Mouse (Mus musculus): Measurements from ENCODE around the gene Srbd1. TPM values are rescaled to one million over a fixed set of nuclear protein-coding genes. Genes with fewer than 3 reads are reported as not detected.
A peak's percentile ranks its signal among the peaks of the same experiment; 100 is the strongest.

The Srbd1 gene
- polyA plus RNA-seq (2012; rRNA removed), result 10.2 and 12.0 TPM in 2 replicates

DNA sequence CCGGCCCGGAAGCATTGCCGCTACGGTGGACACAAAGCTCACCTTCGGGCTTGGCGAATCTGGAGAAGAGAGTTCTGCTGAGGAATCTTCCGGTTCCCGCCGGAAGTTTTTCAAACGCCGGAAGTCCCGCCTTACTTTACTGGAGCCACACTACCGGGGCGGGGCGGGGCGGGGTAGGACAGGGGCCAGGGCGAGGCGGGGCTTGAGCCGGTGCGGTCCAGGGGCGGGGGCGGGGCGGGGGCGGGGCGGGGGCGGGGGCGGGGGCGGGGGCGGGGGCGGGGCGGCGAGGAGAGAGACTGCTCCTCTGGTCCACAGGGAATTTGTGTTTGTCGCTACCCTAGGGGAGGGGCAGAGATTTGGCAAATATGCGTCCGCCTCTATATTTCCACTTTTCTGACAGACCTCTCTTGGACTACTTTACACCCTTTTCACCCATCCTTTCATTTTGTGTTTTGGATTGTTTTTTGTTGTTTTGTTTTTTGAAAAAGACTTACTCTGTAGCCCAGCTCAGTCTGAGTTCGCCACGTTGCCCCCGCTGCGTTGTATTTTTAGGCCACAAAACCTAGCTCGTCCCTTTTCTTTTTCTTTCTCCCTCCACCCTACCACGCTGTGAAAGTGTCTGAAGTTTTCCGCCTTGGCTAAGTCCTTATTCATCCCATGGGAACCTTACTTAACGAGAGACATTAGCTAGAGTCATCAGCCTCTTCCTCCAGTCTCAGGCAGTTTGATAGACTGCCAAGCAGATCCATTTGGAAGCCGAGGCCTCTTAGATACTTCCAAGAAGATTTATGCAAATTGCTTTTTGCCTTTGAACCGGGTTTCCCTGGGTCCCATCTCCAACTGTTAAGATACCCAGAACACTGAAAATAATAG is at the start of gene Srbd1:
Gene Srbd1, minus strand, starts transcription at position 97 of the 873 bp plus-strand sequence.
- TF ChIP-seq CTCF (IDR thresholded peaks at IDR 0.05; ENCODE audit: borderline replicate concordance, extremely low read depth, insufficient read depth, insufficient read length), result no peak
- TF ChIP-seq POLR2A (IDR thresholded peaks at IDR 0.05; ENCODE audit: borderline replicate concordance, extremely low read depth, insufficient read depth, insufficient read length, poor library complexity, severe bottlenecking), result peak; percentile 13; the same call in 1 of the 2 replicates
- DNase-seq (ENCODE audit: low read depth), result peak; percentile 97

DNA sequence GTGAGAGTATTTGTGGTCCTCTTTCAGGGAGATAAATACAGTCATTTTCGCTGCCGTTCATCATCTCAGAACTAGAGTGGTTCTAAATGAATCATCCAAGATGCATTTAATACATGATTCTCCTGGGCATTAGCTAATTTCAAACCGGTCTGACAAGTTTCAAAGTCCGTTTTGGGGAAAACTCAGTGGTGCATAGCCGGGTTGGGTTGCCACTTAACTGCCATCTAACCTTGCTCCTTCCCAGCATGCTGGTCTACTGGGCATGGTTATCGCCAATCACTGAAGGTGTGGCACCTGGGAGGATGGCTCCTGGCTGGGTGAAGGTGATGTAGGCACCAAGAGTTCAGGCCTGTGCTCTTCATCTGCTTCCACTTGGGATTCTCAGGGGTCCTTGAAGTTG is 49.0 kb upstream of the Srbd1 start:
- TF ChIP-seq CTCF (IDR thresholded peaks at IDR 0.05; ENCODE audit: borderline replicate concordance, extremely low read depth, insufficient read depth, insufficient read length), result no peak
- no peak for TF ChIP-seq POLR2A (IDR thresholded peaks at IDR 0.05; ENCODE audit: borderline replicate concordance, extremely low read depth, insufficient read depth, insufficient read length, poor library complexity, severe bottlenecking)
- no peak for DNase-seq (ENCODE audit: low read depth)

DNA sequence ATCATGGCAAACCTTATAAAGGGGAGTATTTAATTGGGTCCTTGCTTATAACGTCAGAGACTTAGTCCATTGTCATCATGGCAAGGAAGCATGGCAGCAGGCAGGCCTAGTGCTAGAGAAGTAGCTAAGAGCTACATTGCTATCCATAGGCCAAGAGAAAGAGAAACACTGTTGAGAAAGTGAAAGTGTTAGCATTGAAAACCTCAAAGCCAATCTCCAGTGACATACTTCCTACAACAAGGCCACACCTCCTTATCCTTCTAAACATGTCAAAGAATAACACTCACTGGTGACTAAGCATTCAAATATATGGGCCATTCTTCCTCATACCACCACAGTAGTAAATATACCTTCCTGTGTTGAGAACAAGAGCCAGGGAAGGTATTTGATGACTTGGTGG is 42.8 kb upstream of the Srbd1 start:
- no peak for DNase-seq (ENCODE audit: low read depth)
- TF ChIP-seq POLR2A (IDR thresholded peaks at IDR 0.05; ENCODE audit: borderline replicate concordance, extremely low read depth, insufficient read depth, insufficient read length, poor library complexity, severe bottlenecking), result no peak
- TF ChIP-seq CTCF (IDR thresholded peaks at IDR 0.05; ENCODE audit: borderline replicate concordance, extremely low read depth, insufficient read depth, insufficient read length), result no peak

DNA sequence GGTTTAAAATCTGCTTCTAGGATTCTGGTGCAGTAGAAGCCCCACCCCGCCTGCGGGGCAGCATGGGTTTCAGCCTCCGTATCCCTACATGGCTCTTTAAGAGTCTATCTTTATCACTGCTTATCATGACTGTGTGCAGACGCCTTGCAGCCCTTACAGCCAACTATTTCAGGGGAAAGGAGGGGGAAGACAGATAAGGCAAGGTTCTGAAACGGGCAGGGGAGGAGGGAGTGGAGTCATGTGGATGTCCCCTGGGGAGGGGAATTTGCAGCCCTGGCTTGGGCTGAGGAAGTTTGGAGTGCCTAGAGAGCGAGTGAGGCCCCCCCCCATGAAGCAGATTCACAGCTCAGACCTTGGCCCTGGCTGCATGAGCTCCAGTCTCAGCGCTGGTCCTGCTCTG is 40.6 kb upstream of the Srbd1 start:
- TF ChIP-seq POLR2A (IDR thresholded peaks at IDR 0.05; ENCODE audit: borderline replicate concordance, extremely low read depth, insufficient read depth, insufficient read length, poor library complexity, severe bottlenecking), result no peak
- no peak for TF ChIP-seq CTCF (IDR thresholded peaks at IDR 0.05; ENCODE audit: borderline replicate concordance, extremely low read depth, insufficient read depth, insufficient read length)
- DNase-seq (ENCODE audit: low read depth), result no peak

GRCm38 (mm10) chr17:86184552-86185209 is 39.7 kb upstream of the Srbd1 start:
- peak; percentile 53 for DNase-seq (ENCODE audit: low read depth)
- TF ChIP-seq POLR2A (IDR thresholded peaks at IDR 0.05; ENCODE audit: borderline replicate concordance, extremely low read depth, insufficient read depth, insufficient read length, poor library complexity, severe bottlenecking), result no peak
- no peak for TF ChIP-seq CTCF (IDR thresholded peaks at IDR 0.05; ENCODE audit: borderline replicate concordance, extremely low read depth, insufficient read depth, insufficient read length)

- TF ChIP-seq POLR2A (IDR thresholded peaks at IDR 0.05; ENCODE audit: borderline replicate concordance, extremely low read depth, insufficient read depth, insufficient read length, poor library complexity, severe bottlenecking), result no peak
- TF ChIP-seq CTCF (IDR thresholded peaks at IDR 0.05; ENCODE audit: borderline replicate concordance, extremely low read depth, insufficient read depth, insufficient read length), result no peak
These were observed 38.8 kb upstream of the Srbd1 start for GRCm38 (mm10) chr17:86183788-86184187.

GRCm38 (mm10) chr17:86176722-86177121 is 31.7 kb upstream of the Srbd1 start:
- TF ChIP-seq CTCF (IDR thresholded peaks at IDR 0.05; ENCODE audit: borderline replicate concordance, extremely low read depth, insufficient read depth, insufficient read length) (no peak), POLR2A (IDR thresholded peaks at IDR 0.05; ENCODE audit: borderline replicate concordance, extremely low read depth, insufficient read depth, insufficient read length, poor library complexity, severe bottlenecking) (no peak)
- DNase-seq (ENCODE audit: low read depth), result no peak

More at GRCm38 (mm10) chr17:86183788-86184187, 38.8 kb upstream of the Srbd1 start:
- DNase-seq (ENCODE audit: low read depth), result no peak

- DNase-seq (ENCODE audit: low read depth), result no peak
- TF ChIP-seq CTCF (IDR thresholded peaks at IDR 0.05; ENCODE audit: borderline replicate concordance, extremely low read depth, insufficient read depth, insufficient read length) (no peak), POLR2A (IDR thresholded peaks at IDR 0.05; ENCODE audit: borderline replicate concordance, extremely low read depth, insufficient read depth, insufficient read length, poor library complexity, severe bottlenecking) (no peak)
These were observed 30.5 kb upstream of the Srbd1 start for GRCm38 (mm10) chr17:86175516-86175915.

- TF ChIP-seq CTCF (IDR thresholded peaks at IDR 0.05; ENCODE audit: borderline replicate concordance, extremely low read depth, insufficient read depth, insufficient read length) (no peak), POLR2A (IDR thresholded peaks at IDR 0.05; ENCODE audit: borderline replicate concordance, extremely low read depth, insufficient read depth, insufficient read length, poor library complexity, severe bottlenecking) (no peak)
These were observed 25.4 kb upstream of the Srbd1 start for GRCm38 (mm10) chr17:86170164-86170958.

DNA sequence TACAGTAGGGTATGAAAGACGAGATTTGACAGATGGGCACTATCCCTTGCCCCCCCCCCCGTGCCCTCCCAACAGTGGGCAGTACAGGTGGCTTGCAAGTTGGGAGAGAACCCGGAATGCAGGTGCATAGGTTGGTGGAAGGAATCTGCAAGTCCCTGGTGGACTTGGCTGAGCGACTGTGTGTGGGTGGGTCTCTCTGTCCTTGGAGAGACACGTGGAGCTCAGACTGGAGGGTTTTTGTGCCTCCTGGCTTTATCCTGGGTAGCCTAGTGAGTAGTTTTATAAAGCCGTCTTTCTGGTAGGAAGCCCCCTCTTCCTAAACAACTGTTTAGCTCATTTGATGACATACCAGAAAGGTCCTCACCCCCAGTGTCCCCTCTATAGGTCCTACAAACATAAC is 24.1 kb upstream of the Srbd1 start:
- no peak for DNase-seq (ENCODE audit: low read depth)
- TF ChIP-seq CTCF (IDR thresholded peaks at IDR 0.05; ENCODE audit: borderline replicate concordance, extremely low read depth, insufficient read depth, insufficient read length) (no peak), POLR2A (IDR thresholded peaks at IDR 0.05; ENCODE audit: borderline replicate concordance, extremely low read depth, insufficient read depth, insufficient read length, poor library complexity, severe bottlenecking) (no peak)

More at GRCm38 (mm10) chr17:86170164-86170958, 25.4 kb upstream of the Srbd1 start:
- no peak for DNase-seq (ENCODE audit: low read depth)

Measured in brain, embryonic 14.5 days (tissue).